Mouse (Mus musculus): ENCODE measurements around the gene Rhobtb1.
A peak's percentile ranks its signal among the peaks of the same experiment; 100 is the strongest.

Gene Rhobtb1

DNA sequence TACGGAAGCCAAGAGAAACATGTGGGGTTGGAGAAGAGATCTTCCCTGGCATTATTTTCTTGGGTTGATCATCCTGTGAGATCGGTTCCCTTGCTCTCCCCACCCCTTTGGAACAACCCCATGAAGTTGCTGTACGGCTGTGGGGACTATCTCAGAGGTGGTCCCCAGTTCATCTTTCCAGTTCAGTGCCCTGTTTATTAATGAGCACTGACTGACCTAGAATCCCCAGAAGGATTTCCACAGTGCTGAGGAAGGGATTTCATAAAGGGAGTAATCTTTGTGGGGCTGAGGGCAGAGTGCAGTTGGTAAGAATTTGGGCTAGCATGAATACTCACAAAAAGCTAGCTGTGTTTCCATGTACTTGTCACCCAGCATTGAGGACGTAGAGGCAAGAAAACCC is 1.7 kb downstream of the Rhobtb1 start:
- Histone ChIP-seq H3K36me3 (ENCODE audit: control insufficient read depth, insufficient read depth, low read length, poor library complexity, severe bottlenecking) (no peaks in the 10 kb centered on the region), H3K27me3 (ENCODE audit: control insufficient read depth, insufficient read depth, low read length, poor library complexity, severe bottlenecking) (no peaks in the 10 kb centered on the region)
- no peak for DNase-seq (ENCODE audit: low read depth, low spot score)

DNA sequence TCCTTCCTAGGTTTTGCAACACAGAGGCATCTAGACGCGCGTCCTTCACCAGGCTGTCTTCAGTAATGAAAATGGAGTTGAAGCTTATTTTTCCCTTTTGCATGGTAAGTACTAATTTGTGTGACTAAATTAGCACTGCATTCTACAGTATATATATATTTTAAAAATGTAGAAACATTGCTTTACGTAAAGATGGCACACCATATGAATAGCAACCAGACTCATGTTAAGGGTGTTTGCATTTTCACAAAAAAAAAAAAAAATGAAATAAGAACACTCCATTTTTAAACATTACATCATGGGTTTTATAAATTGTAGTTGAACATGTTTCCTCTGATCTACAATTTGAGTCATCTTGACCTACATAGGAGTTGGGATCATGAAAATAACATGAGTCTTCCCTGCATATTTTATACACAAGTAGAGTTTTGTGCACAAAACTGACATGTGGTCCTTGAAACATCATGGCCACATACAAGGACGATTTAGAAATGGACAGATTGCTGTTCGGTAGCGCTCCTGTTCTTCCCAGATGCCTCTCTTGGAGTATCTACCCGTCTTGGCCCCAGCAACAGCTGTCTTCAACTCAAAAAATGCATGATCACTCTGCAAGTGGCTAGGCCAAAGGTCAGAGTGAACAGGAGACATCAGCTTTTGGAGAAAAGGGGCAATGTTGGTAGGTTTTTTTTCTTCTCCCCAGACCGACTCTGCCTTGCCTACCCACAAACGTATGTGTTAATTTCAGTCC is 4.4 kb downstream of the Rhobtb1 start:
- no peak for DNase-seq (ENCODE audit: low read depth, low spot score)
- Histone ChIP-seq H3K27me3 (ENCODE audit: control insufficient read depth, insufficient read depth, low read length, poor library complexity, severe bottlenecking) (no peaks in the 10 kb centered on the region), H3K36me3 (ENCODE audit: control insufficient read depth, insufficient read depth, low read length, poor library complexity, severe bottlenecking) (no peaks in the 10 kb centered on the region)

DNA sequence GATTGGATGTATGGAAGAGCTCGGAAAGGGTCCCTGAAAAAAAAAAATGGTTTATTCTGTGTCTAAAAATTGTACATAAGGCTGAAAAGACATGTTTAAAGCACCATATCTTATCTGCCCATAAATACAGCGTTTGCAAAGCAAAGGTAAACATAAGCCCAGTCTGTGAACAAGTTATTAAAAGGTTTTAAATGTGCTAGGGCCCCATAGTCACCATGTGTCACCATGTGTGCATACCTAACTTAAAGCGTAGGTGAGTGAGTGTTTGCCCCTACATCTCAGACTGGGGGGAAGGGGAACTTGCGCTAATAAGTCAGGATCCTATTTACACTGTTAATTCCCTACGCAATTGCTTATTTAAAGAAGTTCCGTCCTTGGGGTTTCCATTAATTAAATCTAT is 5.2 kb downstream of the Rhobtb1 start:
- no peak for DNase-seq (ENCODE audit: low read depth, low spot score)
- Histone ChIP-seq H3K27me3 (ENCODE audit: control insufficient read depth, insufficient read depth, low read length, poor library complexity, severe bottlenecking) (no peaks in the 10 kb centered on the region), H3K36me3 (ENCODE audit: control insufficient read depth, insufficient read depth, low read length, poor library complexity, severe bottlenecking) (no peaks in the 10 kb centered on the region)

DNA sequence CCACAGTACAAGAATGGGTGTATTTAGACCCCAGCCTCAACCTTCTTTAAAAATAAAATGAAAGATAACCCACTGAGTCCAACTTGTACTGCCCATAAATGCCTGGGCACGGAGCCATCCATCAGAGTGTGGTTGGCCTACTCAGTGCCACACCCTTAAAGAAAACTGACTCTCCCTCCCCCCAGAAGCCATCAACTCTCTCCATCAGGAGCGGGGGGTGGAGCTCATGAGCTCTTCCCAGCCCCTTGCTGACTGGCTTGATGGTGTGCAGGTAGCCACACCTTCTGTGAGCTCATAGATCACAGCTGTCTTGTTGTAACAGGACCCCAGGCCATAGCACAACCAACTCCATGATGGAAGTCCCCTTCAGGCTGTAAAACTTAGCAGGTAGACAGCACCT is 6.2 kb downstream of the Rhobtb1 start:
- Histone ChIP-seq H3K36me3 (ENCODE audit: control insufficient read depth, insufficient read depth, low read length, poor library complexity, severe bottlenecking) (no peaks in the 10 kb centered on the region), H3K27me3 (ENCODE audit: control insufficient read depth, insufficient read depth, low read length, poor library complexity, severe bottlenecking) (no peaks in the 10 kb centered on the region)
- no peak for DNase-seq (ENCODE audit: low read depth, low spot score)

DNA sequence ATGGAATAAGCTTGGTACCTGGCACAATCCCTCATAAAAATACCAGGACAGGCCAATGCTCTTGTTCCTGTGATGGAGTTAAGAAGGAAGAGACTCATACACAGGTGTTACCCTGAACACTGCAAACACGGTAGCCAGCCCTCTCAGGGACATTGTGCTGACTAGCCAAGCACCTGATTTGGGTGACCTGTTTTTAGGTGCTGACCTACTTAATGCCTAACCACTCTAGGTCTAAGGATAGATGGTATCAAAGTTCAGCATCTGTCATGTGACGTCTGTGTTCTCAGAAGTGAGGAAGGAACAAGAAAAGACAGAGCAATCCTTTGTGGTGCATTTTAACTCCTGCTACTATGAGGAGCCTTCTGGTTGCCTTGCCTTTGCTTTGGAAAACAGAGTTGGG is 9.6 kb downstream of the Rhobtb1 start:
- Histone ChIP-seq H3K36me3 (ENCODE audit: control insufficient read depth, insufficient read depth, low read length, poor library complexity, severe bottlenecking) (no peaks in the 10 kb centered on the region), H3K27me3 (ENCODE audit: control insufficient read depth, insufficient read depth, low read length, poor library complexity, severe bottlenecking) (no peaks in the 10 kb centered on the region)
- no peak for DNase-seq (ENCODE audit: low read depth, low spot score)

DNA sequence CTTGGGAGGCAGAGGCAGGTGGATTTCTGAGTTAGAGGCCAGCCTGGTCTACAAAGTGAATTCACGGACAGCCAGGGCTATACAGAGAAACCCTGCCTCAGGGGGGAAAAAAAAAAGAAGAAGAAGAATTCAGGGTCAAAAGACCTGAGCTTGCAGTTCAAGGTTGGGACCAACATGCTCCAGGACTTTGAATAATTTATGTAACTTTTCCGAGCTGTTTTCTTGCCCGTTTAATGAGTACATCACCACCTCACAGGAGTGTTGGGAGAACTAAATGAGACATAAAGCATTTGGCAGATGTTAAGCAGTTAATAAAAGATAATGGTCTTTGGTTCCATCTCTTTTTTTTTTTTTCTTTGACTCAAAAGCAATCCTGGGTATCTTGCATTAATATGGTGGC is 10.3 kb downstream of the Rhobtb1 start:
- no peaks in the 10 kb centered on the region for H3K36me3 ChIP-seq (ENCODE audit: control insufficient read depth, insufficient read depth, low read length, poor library complexity, severe bottlenecking)

DNA sequence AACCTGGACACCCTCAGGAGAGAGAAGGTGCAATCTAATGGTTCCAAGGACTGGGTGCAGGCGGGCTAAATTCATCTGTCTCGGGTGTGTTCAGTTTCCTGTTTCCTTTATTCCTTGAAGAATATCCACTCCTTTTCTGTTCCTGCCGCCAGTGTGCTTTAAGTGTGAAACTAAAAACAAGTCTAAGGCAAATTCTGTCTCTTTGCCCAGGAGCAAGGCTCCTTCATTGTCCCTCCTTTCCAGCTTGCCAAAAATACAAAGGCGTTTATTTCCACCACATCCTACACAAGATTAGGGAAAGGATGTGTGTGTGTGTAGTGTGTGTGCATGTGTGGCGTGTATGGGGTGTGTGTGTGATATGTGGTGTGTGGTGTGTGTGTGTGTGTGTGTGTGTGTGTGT is 11.3 kb downstream of the Rhobtb1 start:
- H3K36me3 ChIP-seq (ENCODE audit: control insufficient read depth, insufficient read depth, low read length, poor library complexity, severe bottlenecking): no peaks in the 10 kb centered on the region
- no peak for DNase-seq (ENCODE audit: low read depth, low spot score)
- H3K27me3 ChIP-seq (ENCODE audit: control insufficient read depth, insufficient read depth, low read length, poor library complexity, severe bottlenecking): no peaks in the 10 kb centered on the region

More for the DNA sequence above, 10.3 kb downstream of the Rhobtb1 start:
- no peak for DNase-seq (ENCODE audit: low read depth, low spot score)
- H3K27me3 ChIP-seq (ENCODE audit: control insufficient read depth, insufficient read depth, low read length, poor library complexity, severe bottlenecking): no peaks in the 10 kb centered on the region

DNA sequence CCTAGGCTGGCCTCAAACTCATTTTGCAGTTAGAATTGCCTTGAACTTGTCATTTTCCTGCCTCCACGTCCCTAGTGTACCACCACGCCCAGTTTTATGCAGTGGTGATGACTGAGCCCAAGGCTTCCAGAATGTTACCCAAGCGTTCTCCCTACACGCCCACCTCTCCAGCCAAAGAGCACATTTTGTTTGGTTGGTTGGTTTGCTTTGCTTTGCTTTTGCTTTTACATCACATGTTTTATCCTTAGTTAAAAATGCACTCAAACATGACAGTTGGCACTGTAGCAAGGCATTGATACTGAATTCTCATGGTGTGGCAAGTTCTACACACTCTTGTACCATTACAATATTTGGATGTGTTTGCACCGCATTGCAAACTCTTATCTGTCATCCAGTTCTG is 12.0 kb downstream of the Rhobtb1 start:
- Histone ChIP-seq H3K27me3 (ENCODE audit: control insufficient read depth, insufficient read depth, low read length, poor library complexity, severe bottlenecking) (no peaks in the 10 kb centered on the region), H3K36me3 (ENCODE audit: control insufficient read depth, insufficient read depth, low read length, poor library complexity, severe bottlenecking) (no peaks in the 10 kb centered on the region)
- no peak for DNase-seq (ENCODE audit: low read depth, low spot score)

DNA sequence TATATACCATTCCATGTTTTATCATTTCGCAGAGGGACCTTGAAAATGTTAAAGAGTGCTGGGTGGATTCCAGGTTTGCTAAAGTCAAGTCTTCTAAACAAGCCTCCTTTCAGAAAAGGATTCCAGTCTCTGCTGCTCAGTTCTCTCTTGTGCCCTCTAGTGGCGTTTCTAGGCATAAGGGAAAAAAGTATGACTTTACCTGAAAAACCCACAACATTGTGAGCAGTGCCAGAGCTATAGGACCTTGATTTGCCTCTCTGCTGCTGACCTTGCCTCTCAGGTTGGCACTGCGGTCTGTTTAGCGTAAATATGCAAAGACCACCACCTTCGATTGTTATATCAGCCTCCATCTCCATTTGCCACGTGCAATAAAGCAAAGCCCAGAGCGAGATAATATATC is 13.9 kb downstream of the Rhobtb1 start:
- peak; percentile 59 for DNase-seq (ENCODE audit: low read depth, low spot score)
- Histone ChIP-seq H3K36me3 (ENCODE audit: control insufficient read depth, insufficient read depth, low read length, poor library complexity, severe bottlenecking) (no peaks in the 10 kb centered on the region), H3K27me3 (ENCODE audit: control insufficient read depth, insufficient read depth, low read length, poor library complexity, severe bottlenecking) (no peaks in the 10 kb centered on the region)

DNA sequence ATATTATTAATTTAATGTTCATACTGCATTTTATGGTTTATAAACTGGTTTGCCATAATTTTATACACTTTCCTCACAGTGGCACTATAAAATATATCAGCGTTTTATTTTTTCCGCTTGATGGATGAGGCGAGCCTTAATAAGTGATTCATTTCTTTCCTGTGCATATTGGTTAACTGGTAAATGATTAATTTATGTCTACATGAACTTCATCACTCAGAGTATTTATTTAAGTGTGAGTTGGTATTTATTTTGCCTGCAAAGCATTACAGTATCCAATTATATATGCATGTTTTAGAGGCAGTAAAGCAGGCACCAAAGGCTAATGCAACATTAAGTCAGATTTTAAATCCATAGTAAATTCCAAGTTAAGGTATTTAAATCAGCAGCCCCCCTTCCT is 14.6 kb downstream of the Rhobtb1 start:
- no peaks in the 10 kb centered on the region for H3K36me3 ChIP-seq (ENCODE audit: control insufficient read depth, insufficient read depth, low read length, poor library complexity, severe bottlenecking)
- H3K27me3 ChIP-seq (ENCODE audit: control insufficient read depth, insufficient read depth, low read length, poor library complexity, severe bottlenecking): no peaks in the 10 kb centered on the region

DNA sequence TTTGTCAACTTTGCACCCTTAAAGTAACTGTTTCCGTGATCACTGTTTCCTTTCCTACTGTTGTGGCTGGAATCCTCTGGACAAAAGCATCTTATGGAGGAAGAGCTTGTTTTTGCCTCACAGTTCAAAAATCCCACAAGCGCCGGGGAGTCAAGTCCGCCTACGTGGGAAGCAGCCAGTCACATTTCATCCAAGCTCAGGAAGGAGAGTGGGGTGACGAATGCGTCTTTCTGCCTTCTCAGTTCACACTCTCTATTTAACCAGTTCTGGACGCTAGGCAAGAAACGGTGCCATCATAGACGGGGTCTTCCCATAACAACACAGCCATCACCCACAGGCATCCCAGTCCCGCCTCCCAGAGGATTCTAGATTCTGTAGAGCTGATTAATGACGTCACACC is 15.3 kb downstream of the Rhobtb1 start:
- DNase-seq (ENCODE audit: low read depth, low spot score): no peak
- no peaks in the 10 kb centered on the region for H3K27me3 ChIP-seq (ENCODE audit: control insufficient read depth, insufficient read depth, low read length, poor library complexity, severe bottlenecking)

More for the DNA sequence above, 14.6 kb downstream of the Rhobtb1 start:
- DNase-seq (ENCODE audit: low read depth, low spot score): no peak

DNA sequence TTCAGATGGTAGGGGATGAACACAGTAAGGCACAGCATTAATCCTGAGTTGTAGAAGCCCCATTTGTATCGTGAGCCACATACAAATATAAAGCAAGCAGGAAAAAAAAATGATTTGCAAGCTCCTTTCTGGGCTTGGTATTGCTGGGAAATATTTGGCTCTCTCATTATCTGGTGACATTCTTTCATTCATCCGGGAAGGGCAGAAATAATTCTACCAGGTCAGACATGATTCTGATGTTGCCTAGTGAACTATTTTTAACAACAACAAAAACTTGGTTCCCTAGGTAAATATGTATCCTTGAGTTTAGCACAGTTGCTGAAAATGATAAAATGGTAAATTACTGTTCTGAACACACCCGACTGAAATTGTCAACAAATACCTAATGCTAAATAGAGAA is 21.2 kb downstream of the Rhobtb1 start:
- no peaks in the 10 kb centered on the region for H3K27me3 ChIP-seq (ENCODE audit: control insufficient read depth, insufficient read depth, low read length, poor library complexity, severe bottlenecking)
- no peak for DNase-seq (ENCODE audit: low read depth, low spot score)

More for the DNA sequence above, 15.3 kb downstream of the Rhobtb1 start:
- no peaks in the 10 kb centered on the region for H3K36me3 ChIP-seq (ENCODE audit: control insufficient read depth, insufficient read depth, low read length, poor library complexity, severe bottlenecking)

DNA sequence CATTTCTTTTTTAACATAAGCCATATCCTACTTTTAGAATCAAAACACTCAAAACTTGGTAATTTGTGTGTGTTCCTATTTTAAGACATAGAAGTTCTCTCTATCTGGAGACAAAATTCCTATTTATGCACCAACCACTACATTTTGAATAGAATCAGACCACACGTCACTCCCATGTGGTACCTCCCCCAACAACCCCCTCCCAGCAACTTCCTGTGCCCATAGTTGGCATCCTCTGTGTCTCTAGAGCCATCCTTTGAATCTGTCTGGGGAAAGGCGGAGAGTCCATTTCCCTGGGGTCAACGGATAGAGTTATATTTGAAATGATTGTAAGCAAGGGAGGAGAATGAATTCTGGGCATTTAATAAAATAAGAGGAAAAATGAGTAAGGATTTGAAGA is 24.9 kb downstream of the Rhobtb1 start:
- Histone ChIP-seq H3K27me3 (ENCODE audit: control insufficient read depth, insufficient read depth, low read length, poor library complexity, severe bottlenecking) (no peaks in the 10 kb centered on the region), H3K36me3 (ENCODE audit: control insufficient read depth, insufficient read depth, low read length, poor library complexity, severe bottlenecking) (no peaks in the 10 kb centered on the region)
- DNase-seq (ENCODE audit: low read depth, low spot score): no peak

More for the DNA sequence above, 21.2 kb downstream of the Rhobtb1 start:
- no peaks in the 10 kb centered on the region for H3K36me3 ChIP-seq (ENCODE audit: control insufficient read depth, insufficient read depth, low read length, poor library complexity, severe bottlenecking)

DNA sequence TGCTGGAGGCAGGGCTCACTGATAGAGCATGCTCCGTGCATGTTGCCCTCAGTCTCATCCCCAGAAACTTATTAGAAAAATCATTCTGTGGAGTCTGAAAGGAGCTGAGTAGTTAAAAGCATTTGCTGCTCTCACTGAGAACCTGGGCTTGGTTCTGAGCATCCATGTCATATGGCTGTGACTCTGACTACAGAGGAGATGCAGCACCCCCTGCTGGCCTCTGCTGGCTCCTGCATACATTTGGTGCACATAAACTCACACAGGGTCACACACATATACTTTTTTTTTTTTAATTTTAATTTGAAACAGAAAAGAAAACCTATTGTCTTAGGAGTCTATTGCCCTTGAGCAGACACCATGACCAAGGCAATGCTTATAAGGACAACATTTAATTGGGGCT is 28.1 kb downstream of the Rhobtb1 start:
- H3K27me3 ChIP-seq (ENCODE audit: control insufficient read depth, insufficient read depth, low read length, poor library complexity, severe bottlenecking): no peaks in the 10 kb centered on the region
- no peaks in the 10 kb centered on the region for H3K36me3 ChIP-seq (ENCODE audit: control insufficient read depth, insufficient read depth, low read length, poor library complexity, severe bottlenecking)
- no peak for DNase-seq (ENCODE audit: low read depth, low spot score)

DNA sequence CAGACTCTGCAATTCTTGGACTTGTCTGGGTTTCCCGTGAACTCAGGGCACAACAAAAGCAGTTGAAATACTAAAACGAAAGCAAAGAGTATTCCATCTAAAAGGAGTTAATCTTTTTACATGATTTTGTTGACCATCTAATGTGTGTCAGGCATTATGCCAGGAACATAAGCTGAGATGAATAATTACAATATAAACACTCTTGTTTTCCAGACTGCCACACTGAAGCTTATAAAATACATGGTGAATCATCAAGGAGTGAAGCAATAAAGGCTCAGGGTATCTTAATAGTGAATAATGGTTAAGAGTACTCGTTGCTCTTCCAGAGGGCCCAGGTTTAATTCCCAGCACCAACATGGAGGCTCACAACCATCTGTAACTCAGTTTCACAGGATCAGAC is 29.8 kb downstream of the Rhobtb1 start:
- no peaks in the 10 kb centered on the region for H3K27me3 ChIP-seq (ENCODE audit: control insufficient read depth, insufficient read depth, low read length, poor library complexity, severe bottlenecking)
- DNase-seq (ENCODE audit: low read depth, low spot score): no peak
- H3K36me3 ChIP-seq (ENCODE audit: control insufficient read depth, insufficient read depth, low read length, poor library complexity, severe bottlenecking): no peaks in the 10 kb centered on the region

DNA sequence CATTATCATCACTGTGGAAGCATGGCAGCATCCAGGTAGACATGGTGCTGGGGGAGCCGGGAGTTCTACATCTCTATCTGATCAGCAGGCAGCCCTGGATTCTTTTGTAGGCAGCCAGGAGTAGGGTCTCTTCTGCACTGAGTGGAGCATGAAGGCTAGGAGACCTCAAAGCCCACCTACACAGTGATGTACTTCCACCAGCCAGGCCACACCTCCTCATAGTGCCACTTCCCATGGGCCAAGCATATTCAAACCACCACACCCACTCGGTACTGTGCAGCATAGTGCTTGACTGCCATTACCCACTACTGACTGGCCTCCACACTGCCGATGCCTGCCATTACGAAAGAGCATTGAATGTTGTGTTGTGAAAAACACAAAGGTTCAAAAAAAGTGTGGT is 33.7 kb downstream of the Rhobtb1 start:
- Histone ChIP-seq H3K36me3 (ENCODE audit: control insufficient read depth, insufficient read depth, low read length, poor library complexity, severe bottlenecking) (no peaks in the 10 kb centered on the region), H3K27me3 (ENCODE audit: control insufficient read depth, insufficient read depth, low read length, poor library complexity, severe bottlenecking) (no peaks in the 10 kb centered on the region)
- DNase-seq (ENCODE audit: low read depth, low spot score): no peak

All from splenic B cell, adult 2 months (primary cell).